Mouse (Mus musculus) hematopoietic stem cell, adult 5-6 weeks (primary cell): ENCODE data around the gene Nwd1. TPM values are rescaled to one million over a fixed set of nuclear protein-coding genes. Genes with fewer than 3 reads are reported as not detected.
"Not testable (repeated sequence)": the region's sequence is repeated elsewhere in the genome, so short reads cannot be mapped to it uniquely, and the experiment has no call there.

ENCODE experiments used
- ATAC-seq, 2 experiments: fragments of 125-278 bp in 1 of 2; replicated peaks in 1 of 2; 2 replicates each; pipeline ENCODE4 v1.8.0; 2016 to 2017; ENCODE audit warnings: inconsistent platforms in 2 of 2, mild to moderate bottlenecking in 2 of 2, moderate number of reproducible peaks in 2 of 2, low read depth in 1 of 2, moderate TSS enrichment in 1 of 2; ENCODE audit not compliant: low FRiP score in 2 of 2, poor library complexity in 2 of 2, severe bottlenecking in 2 of 2, insufficient read depth in 1 of 2, low TSS enrichment in 1 of 2
- total RNA-seq: library from RNA; stranded (forward); fragments of 172-1452, 232-1000 nt; gene quantifications from 2 replicates; pipeline ENCODE4 v1.2.3, GENCODE M21; 2017

Nwd1 gene
- 24.4 and 33.3 TPM in 2 replicates for total RNA-seq

- ATAC-seq = peak; percentile 87 to 91
Observed at GRCm38 (mm10) chr8:72646060-72646767, at the start of gene Nwd1. TSS of gene Nwd1 (plus strand) at chr8:72646711.

DNA sequence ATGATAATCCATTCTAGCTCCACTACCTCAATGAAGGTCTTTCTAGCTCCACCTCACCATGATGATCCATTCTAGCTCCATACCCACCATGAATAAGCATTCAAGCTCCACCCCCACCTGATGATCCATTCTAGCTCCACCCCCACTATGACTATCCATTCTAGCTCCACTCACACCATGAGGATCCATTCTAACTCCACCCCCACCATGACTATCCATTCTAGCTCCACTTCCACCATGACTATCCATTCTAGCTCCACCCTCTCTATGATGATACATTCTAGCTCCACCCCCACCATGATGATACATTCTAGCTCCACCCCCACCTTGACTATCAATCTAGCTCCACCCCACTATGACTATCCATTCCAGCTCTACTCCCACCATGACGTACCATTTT lies 3.6 kb upstream of the Nwd1 start:
- peak in 1 of 2 experiments; percentile 40; a peak in 1 of 4 replicates for ATAC-seq

GRCm38 (mm10) chr8:72644601-72645000 lies 1.9 kb upstream of the Nwd1 start:
- ATAC-seq = peak; percentile 40 to 43; a peak in 2 of 4 replicates

DNA sequence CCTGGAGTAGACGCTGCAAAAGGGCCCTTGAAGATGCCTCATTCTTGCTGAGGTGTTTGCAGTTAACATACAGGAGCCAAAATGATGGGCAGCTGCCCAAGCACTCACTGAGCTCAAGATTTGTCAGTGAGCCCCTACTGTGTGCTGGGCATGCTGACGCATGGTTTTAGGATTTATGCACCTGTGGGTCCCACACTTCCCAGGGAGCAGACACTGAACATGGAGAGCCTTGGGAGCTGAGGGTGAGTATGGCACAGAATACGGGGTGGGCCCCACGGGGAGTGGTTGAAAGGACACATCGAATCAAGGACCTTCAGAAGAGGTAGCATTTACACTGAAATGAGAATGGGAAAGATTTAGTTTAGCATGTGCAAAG lies 245 bp downstream of the Nwd1 start:
- no peak for ATAC-seq

GRCm38 (mm10) chr8:72650697-72651096 lies 4.2 kb downstream of the Nwd1 start:
- ATAC-seq = no peak

GRCm38 (mm10) chr8:72654565-72655521 lies 8.3 kb downstream of the Nwd1 start:
- ATAC-seq = peak; percentile 92 to 93

DNA sequence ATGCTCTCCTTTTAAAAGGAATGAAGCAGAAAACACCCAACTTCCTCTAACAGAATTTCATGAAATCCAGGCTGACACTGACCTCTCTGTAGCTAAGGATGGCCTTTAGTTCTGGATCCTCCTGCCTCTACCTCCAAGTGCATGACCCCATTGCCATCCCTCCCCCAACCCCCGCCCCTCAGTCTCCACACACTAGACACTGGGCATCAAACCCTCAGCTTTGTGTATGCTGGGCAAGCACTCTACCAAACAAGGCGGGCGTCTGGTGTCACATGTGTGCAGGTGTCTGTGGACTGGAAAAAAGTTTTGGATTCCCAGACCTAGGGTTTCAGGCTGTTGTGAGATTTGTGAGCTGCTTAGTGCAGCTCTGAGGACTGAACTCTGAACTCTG lies 9.0 kb downstream of the Nwd1 start:
- ATAC-seq = 0 out of 4 replicates have a peak, but pooled peaks of 1 of the 2 experiments have one; percentile 2

GRCm38 (mm10) chr8:72659967-72660366 lies 13.5 kb downstream of the Nwd1 start:
- ATAC-seq = no peak

GRCm38 (mm10) chr8:72664107-72664652 lies 17.7 kb downstream of the Nwd1 start:
- no peak for ATAC-seq

GRCm38 (mm10) chr8:72664757-72665156 lies 18.2 kb downstream of the Nwd1 start:
- peak in 1 of 2 experiments; percentile 9; a peak in 1 of 4 replicates for ATAC-seq

DNA sequence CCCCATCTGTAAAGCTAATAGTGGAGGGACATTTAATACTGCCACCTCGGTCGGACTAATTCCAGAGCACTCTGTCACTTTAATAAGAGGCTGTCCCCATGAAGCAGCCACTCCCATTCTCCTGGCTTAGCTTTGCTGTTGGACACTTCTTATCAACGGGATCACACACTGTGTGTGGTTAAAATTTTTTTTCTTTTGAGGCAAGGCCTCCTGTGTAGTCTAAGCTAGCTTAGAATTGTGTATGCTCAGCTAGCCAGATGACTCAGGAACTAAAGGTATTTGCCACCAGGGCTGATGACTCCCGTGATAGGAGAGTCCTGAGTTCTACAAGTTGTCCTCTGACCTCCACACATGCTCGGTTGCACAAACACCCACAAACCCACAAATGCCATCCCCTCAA lies 18.9 kb downstream of the Nwd1 start:
- ATAC-seq = peak; percentile 88 to 92

GRCm38 (mm10) chr8:72668925-72669324 lies 22.4 kb downstream of the Nwd1 start:
- ATAC-seq = no peak

DNA sequence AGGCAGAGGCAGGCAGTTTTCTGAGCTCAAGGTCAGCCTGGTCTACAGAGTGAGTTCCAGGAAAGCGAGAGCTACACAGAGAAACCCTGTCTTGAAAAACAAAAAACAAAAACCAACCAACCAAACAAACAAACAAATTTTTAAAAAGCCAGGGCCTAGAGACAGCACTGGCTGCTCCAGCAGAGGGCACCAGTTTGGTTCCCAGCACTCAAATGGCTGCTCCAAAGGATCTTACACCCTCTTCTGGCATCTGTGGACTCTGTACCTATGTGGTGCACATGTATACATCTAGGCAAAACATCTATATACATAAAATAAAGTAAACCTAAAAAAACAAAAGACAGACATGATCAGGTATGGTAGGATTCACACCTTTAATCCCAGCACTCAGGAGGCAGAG lies 26.3 kb downstream of the Nwd1 start:
- no peak for ATAC-seq

DNA sequence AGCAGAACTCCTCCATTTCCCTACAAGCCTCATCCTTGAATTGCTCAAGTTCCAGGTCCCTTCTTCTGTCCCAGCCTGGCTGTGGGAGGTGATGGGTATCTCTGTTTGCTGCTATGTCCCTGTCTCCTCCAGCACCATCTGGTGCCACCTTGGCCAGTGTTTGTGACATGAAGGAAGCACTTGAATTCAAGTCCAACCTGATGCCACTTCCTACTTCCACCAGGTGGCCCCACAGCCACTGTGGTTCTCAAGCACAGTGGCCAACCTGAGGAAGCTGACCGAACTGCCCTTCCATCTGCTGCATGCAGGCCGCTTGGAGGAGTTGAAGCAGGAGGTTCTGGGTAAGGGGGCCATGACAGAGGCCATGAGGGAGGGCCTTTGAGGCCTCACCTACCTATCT lies 27.7 kb downstream of the Nwd1 start:
- no peak for ATAC-seq

DNA sequence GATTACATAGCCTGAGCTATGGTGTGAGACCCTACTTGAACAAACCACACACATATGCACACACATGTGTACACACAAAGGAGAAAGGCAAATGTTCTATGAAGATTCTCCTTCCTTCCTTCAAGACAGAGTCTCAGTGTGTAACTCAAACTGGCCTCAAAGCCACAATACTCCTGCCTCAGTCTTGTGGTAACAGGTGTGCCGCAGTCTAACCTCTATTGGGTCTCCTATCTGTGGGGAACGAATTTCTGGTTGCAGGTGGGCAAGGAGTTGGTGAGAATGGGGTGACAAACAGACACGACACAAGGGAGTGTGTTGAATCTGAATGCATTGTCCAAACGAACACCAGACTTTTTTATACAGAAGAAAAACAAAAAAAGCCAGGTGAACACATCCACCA lies 29.9 kb downstream of the Nwd1 start:
- ATAC-seq = no peak

DNA sequence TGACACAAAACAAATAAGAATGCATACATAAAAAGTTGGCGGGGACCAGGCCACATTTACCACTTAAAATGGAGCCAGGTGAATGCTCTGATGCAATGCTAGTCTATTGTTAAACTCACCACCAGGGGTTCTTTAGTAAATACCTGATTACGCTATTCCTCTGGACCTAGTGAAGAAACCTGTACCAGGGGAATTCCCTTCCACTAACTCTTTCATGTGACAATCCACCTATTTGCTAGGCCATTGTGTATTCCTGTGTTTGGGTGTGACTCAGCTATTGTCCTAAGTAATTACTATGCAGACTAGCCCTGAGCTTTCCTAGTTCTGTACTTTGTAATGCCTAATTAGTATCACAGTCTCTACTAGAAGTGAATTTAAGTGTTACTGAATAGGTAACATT lies 30.3 kb downstream of the Nwd1 start:
- not testable (repeated sequence) for ATAC-seq

DNA sequence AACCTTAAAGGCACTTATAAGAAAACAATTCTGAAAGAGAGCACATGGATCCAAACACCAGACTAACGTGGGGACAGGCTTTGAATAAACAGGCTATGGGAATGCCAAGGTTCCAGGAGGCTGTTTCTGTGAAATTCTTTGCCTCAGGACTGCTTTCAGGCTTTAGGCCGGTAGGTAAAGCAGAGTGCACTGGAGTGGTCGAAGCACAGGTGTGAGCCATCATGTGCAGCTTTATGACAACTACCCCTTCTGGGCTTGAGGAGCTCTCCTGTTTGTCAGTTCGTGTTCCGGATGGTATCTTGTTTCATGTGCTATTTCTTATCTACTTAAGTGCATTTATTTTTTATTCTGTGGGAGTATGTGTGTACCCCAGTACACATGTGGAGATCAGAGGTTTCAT lies 30.8 kb downstream of the Nwd1 start:
- no peak for ATAC-seq

DNA sequence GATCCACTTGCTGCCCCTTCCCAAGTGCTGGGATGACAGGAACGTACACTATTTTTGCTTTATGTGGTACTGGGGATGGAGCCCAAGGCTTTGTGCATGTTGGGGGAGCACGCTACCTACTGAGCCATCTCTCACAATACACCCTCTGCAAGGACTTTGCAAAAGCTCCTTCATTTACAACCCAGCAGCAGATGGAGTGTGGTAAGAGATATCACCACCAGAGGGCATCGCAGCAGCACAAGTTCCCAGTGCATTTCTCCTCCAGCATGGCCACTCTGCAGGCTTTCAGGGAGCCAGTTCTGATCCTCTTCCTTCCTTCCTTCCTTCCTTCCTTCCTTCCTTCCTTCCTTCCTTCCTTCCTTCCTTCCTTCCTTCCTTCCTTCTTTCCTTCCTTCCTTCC lies 33.6 kb downstream of the Nwd1 start:
- peak; percentile 59 to 80; a peak in 2 of 4 replicates for ATAC-seq
